In genomic region chr5:98696336-98696735, GRCm38 (mm10) we compare ENCODE assay signal across 25 mouse cellular contexts.
DNase-seq lines count a peak whose midpoint lies in the region; ATAC-seq lines count a peak whose summit lies in the region.
"Had no signal": no experiment of that assay in that cellular context is flagged by ENCODE, and none has a peak within 500 bp of the region (broad histone marks: within the 10 kb centered on the region; RNA-seq: fewer than 3 reads in every experiment).

No protein-coding gene starts in this region.

- H3K4me1 ChIP-seq in lung, embryonic 16.5 days (replicated peaks; ENCODE audit: control insufficient read depth, insufficient read depth, low read length), result 0 out of 2 replicates have a peak, but pooled peaks cover 3% of the 10 kb centered on the region
- H3K4me1 ChIP-seq: hindbrain, embryonic 12.5 days; megakaryocyte, embryonic 14.5 days had no signal

- peak; percentile 15 for DNase-seq in kidney, adult 9 months
- no peak for DNase-seq in kidney, adult 18-20 months
- DNase-seq in lung, postnatal 4 days, result no peak
- DNase-seq in forelimb bud, embryonic 11.5 days (ENCODE audit: low read depth, low spot score), result peak; percentile 49
- DNase-seq in heart, adult 9 months (ENCODE audit: low spot score in 2 of 2), result no peak
- DNase-seq: adrenal gland, adult 2 months; cerebellum, adult 2 months; cerebellum, postnatal 36 days; gastrocnemius, postnatal 25 days; heart, adult 18-20 months; liver, postnatal 0 days; midbrain, embryonic 14.5 days; right cerebral cortex, postnatal 14 days; thymus, adult 2 months; thymus, postnatal 4 days had no signal

- peak; percentile 23; the same call in 1 of the 2 replicates for ATAC-seq in lung, embryonic 16.5 days (ENCODE audit: low read depth)
- no peak for ATAC-seq in megakaryocyte progenitor cell, adult 5-6 weeks (replicated peaks; ENCODE audit: poor library complexity)
- ATAC-seq: forebrain, embryonic 16.5 days; intestine, postnatal 0 days; liver, postnatal 0 days had no signal

- WGBS in lung, embryonic 16.5 days, result 21% methylated on average over 8 of the region's 8 CpGs

- no peaks in the 10 kb centered on the region for H3K36me3 ChIP-seq in lung, embryonic 16.5 days (ENCODE audit: control insufficient read depth, insufficient read depth, low read length)
- H3K36me3 ChIP-seq: embryonic facial prominence, embryonic 13.5 days; hindbrain, embryonic 12.5 days had no signal

- no peak overlapping the region for H3K4me2 ChIP-seq in lung, embryonic 16.5 days (ENCODE audit: low read depth, low read length)
- H3K4me2 ChIP-seq: embryonic facial prominence, embryonic 13.5 days; hindbrain, embryonic 12.5 days; liver, embryonic 11.5 days had no signal

- H3K4me3 ChIP-seq in lung, embryonic 16.5 days (ENCODE audit: low read length), result no peak overlapping the region
- H3K4me3 ChIP-seq: embryonic facial prominence, embryonic 13.5 days; hindbrain, embryonic 12.5 days; layer of hippocampus, adult 2 months; megakaryocyte, embryonic 14.5 days had no signal

- no peaks in the 10 kb centered on the region for H3K27me3 ChIP-seq in lung, embryonic 16.5 days (ENCODE audit: control insufficient read depth, insufficient read depth, low read depth, low read length)
- H3K27me3 ChIP-seq: hindbrain, embryonic 12.5 days; megakaryocyte, embryonic 14.5 days had no signal

- no peak overlapping the region for H3K27ac ChIP-seq in lung, embryonic 16.5 days (ENCODE audit: low read length)
- H3K27ac ChIP-seq: embryonic facial prominence, embryonic 13.5 days; hindbrain, embryonic 12.5 days; layer of hippocampus, adult 2 months; stomach, postnatal 0 days had no signal

- no peak overlapping the region for H3K9ac ChIP-seq in lung, embryonic 16.5 days (ENCODE audit: low read length)
- H3K9ac ChIP-seq: embryonic facial prominence, embryonic 13.5 days; hindbrain, embryonic 12.5 days; liver, postnatal 0 days had no signal

- H3K9me3 ChIP-seq in lung, embryonic 16.5 days (ENCODE audit: control insufficient read depth, low read length), result no peaks in the 10 kb centered on the region
- H3K9me3 ChIP-seq: embryonic facial prominence, embryonic 13.5 days; hindbrain, embryonic 12.5 days had no signal

Comparison
In these comparisons a context has a peak if more than half of its experiments do, and no peak if none do; other contexts are left out.
1. DNase-seq: peak in kidney, adult 9 months (single experiment) and forelimb bud, embryonic 11.5 days (single experiment); none in kidney, adult 18-20 months (single experiment), lung, postnatal 4 days (0 of 2) and heart, adult 9 months (0 of 2).